Mouse (Mus musculus) frontal cortex, postnatal 14 days (tissue): ENCODE data around the gene Gsc2.

Experiments used
- DNase-seq, 2 experiments: peaks; one replicate each; pipeline ENCODE4 v3.0.0; 2022; ENCODE audit warnings: low spot score in 2 of 2

Gsc2 gene

GRCm38 (mm10) chr16:17922163-17922538 is 7.3 kb upstream of the Gsc2 start:
- DNase-seq: no peak

- DNase-seq: peak; percentile 92 to 93
Measured at GRCm38 (mm10) chr16:17921325-17922162, 6.7 kb upstream of the Gsc2 start.

- DNase-seq: no peak
Measured at GRCm38 (mm10) chr16:17920586-17920985, 5.7 kb upstream of the Gsc2 start.

GRCm38 (mm10) chr16:17911052-17911595 is 3.7 kb downstream of the Gsc2 start, which contains the start of gene Ess2:
Gene Ess2 (minus strand): TSS chr16:17911348.
- DNase-seq: peak; percentile 88 to 91

- no peak for DNase-seq
Measured at GRCm38 (mm10) chr16:17898462-17898861, 16.4 kb downstream of the Gsc2 start, which contains the start of the genes Dgcr2 and Tssk2. Gene Dgcr2 (minus strand): TSS chr16:17898562. Gene Tssk2 (plus strand): TSS chr16:17898637.

- DNase-seq: no peak
Measured at GRCm38 (mm10) chr16:17896091-17896490, 18.8 kb downstream of the Gsc2 start.

- no peak for DNase-seq
Measured at GRCm38 (mm10) chr16:17893923-17894322, 20.9 kb downstream of the Gsc2 start, which contains the start of gene Tssk1. Gene Tssk1 (plus strand): TSS chr16:17894223.

GRCm38 (mm10) chr16:17892606-17893005 is 22.3 kb downstream of the Gsc2 start:
- no peak for DNase-seq

GRCm38 (mm10) chr16:17891567-17891959 is 23.3 kb downstream of the Gsc2 start, which contains the start of gene Gm20518:
Gene Gm20518 (minus strand): TSS chr16:17891671.
- DNase-seq: peak; percentile 97 to 100

- DNase-seq: peak; percentile 48 to 50
Measured at GRCm38 (mm10) chr16:17890917-17891566, 23.8 kb downstream of the Gsc2 start.

GRCm38 (mm10) chr16:17890342-17890727 is 24.5 kb downstream of the Gsc2 start:
- DNase-seq: no peak

- no peak for DNase-seq
Measured at GRCm38 (mm10) chr16:17889689-17890341, 25.0 kb downstream of the Gsc2 start.

- no peak for DNase-seq
Measured at GRCm38 (mm10) chr16:17884116-17884515, 30.7 kb downstream of the Gsc2 start.

- no peak for DNase-seq
Measured at GRCm38 (mm10) chr16:17882196-17882595, 32.7 kb downstream of the Gsc2 start.

GRCm38 (mm10) chr16:17879571-17879970 is 35.3 kb downstream of the Gsc2 start:
- DNase-seq: no peak

GRCm38 (mm10) chr16:17876096-17876495 is 38.8 kb downstream of the Gsc2 start:
- DNase-seq: no peak

GRCm38 (mm10) chr16:17875174-17875573 is 39.7 kb downstream of the Gsc2 start:
- no peak for DNase-seq

- DNase-seq: no peak
Measured at GRCm38 (mm10) chr16:17872995-17873394, 41.9 kb downstream of the Gsc2 start.

- DNase-seq: no peak
Measured at GRCm38 (mm10) chr16:17871248-17871647, 43.6 kb downstream of the Gsc2 start.

GRCm38 (mm10) chr16:17865770-17866169 is 49.1 kb downstream of the Gsc2 start:
- DNase-seq: no peak

GRCm38 (mm10) chr16:17865293-17865692 is 49.6 kb downstream of the Gsc2 start:
- DNase-seq: no peak
